Mouse (Mus musculus) retina, embryonic 14.5 days (tissue): ENCODE results near the gene Chchd1.
"Not testable (repeated sequence)": the region's sequence is repeated elsewhere in the genome, so short reads cannot be mapped to it uniquely, and the experiment has no call there.

Source experiments
- DNase-seq: peaks from one replicate; pipeline ENCODE4 v3.0.0-alpha.2; 2015; ENCODE audit warnings: low spot score

Gene Chchd1

GRCm38 (mm10) chr14:20689009-20689408, 13.8 kb upstream of the Chchd1 start:
- no peak for DNase-seq

GRCm38 (mm10) chr14:20691772-20692171, 11.0 kb upstream of the Chchd1 start:
- DNase-seq = no peak

- no peak for DNase-seq
Measured at GRCm38 (mm10) chr14:20693589-20694101, 9.2 kb upstream of the Chchd1 start.

- no peak for DNase-seq
Measured at GRCm38 (mm10) chr14:20694185-20694883, 8.5 kb upstream of the Chchd1 start.

- peak; percentile 91 for DNase-seq
Measured at GRCm38 (mm10) chr14:20694884-20695760, 7.7 kb upstream of the Chchd1 start, which contains the start of gene Fut11. Fut11 (plus strand) TSS chr14:20694968.

GRCm38 (mm10) chr14:20695761-20696520, 6.9 kb upstream of the Chchd1 start:
- DNase-seq = no peak

GRCm38 (mm10) chr14:20696986-20697385, 5.8 kb upstream of the Chchd1 start:
- DNase-seq = peak; percentile 72

- no peak for DNase-seq
Measured at GRCm38 (mm10) chr14:20698515-20698914, 4.3 kb upstream of the Chchd1 start.

GRCm38 (mm10) chr14:20700362-20700761, 2.4 kb upstream of the Chchd1 start:
- DNase-seq = no peak

GRCm38 (mm10) chr14:20701554-20701953, 1.3 kb upstream of the Chchd1 start:
- DNase-seq = no peak

GRCm38 (mm10) chr14:20702096-20702740, 588 bp upstream of the Chchd1 start:
- no peak for DNase-seq

GRCm38 (mm10) chr14:20703461-20703860, 655 bp downstream of the Chchd1 start:
- DNase-seq = not testable (repeated sequence)

- DNase-seq = peak; percentile 93
Measured at GRCm38 (mm10) chr14:20707201-20708190, 4.7 kb downstream of the Chchd1 start, which contains the start of gene Zswim8. Zswim8 (plus strand) TSS chr14:20707552.

GRCm38 (mm10) chr14:20708239-20708638, 5.4 kb downstream of the Chchd1 start:
- DNase-seq = no peak

- DNase-seq = no peak
Measured at GRCm38 (mm10) chr14:20713832-20714231, 11.0 kb downstream of the Chchd1 start.

- DNase-seq = no peak
Measured at GRCm38 (mm10) chr14:20718443-20718842, 15.6 kb downstream of the Chchd1 start.

- DNase-seq = no peak
Measured at GRCm38 (mm10) chr14:20719767-20720166, 17.0 kb downstream of the Chchd1 start.

GRCm38 (mm10) chr14:20721371-20721770, 18.6 kb downstream of the Chchd1 start:
- no peak for DNase-seq

- DNase-seq = no peak
Measured at GRCm38 (mm10) chr14:20723006-20723405, 20.2 kb downstream of the Chchd1 start.

GRCm38 (mm10) chr14:20724043-20724442, 21.2 kb downstream of the Chchd1 start:
- peak; percentile 81 for DNase-seq
